Mouse (Mus musculus) spleen, adult 18-20 months (tissue): ENCODE measurements at regions not wholly inside any gene's neighbourhood (a gene's known extent, or its start where the extent isn't known, plus 50 kb on each side); places are given as distances from the start of the nearest gene placed in this dataset.

Experiments used
- DNase-seq, 2 experiments: peaks; one replicate each; pipeline ENCODE4 v3.0.0; 2022; ENCODE audit warnings: mixed read lengths in 2 of 2

GRCm38 (mm10) chr7:129441085-129441617 lies 150.5 kb upstream of the Wdr11 start:
- no peak for DNase-seq

GRCm38 (mm10) chr7:129469496-129469895 lies 122.2 kb upstream of the Wdr11 start:
- DNase-seq: peak in 1 of 2 experiments; percentile 11

GRCm38 (mm10) chr7:129483736-129484135 lies 107.9 kb upstream of the Wdr11 start:
- no peak for DNase-seq

DNA sequence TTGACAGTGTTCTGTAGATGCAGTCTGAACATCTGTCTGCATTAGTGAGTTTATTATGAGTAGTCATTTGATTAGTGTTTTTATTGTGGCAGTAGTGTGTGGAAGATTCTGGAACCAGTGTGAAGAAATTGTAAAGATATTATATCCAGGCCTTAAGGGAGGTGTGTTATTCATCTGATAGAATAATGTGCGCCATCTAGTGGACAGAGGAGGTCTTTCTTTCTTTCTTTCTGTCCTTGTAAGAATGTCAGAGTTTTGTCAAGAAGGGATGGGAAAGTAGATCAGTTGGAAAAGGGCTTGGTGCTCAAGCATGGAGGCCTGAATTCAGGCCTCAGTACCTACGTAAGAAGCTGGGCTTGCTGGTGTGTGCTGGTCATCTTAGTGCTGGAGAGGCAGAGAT lies 84.8 kb upstream of the Wdr11 start:
- no peak for DNase-seq

GRCm38 (mm10) chr7:129509631-129510132 lies 82.0 kb upstream of the Wdr11 start:
- DNase-seq: no peak

DNA sequence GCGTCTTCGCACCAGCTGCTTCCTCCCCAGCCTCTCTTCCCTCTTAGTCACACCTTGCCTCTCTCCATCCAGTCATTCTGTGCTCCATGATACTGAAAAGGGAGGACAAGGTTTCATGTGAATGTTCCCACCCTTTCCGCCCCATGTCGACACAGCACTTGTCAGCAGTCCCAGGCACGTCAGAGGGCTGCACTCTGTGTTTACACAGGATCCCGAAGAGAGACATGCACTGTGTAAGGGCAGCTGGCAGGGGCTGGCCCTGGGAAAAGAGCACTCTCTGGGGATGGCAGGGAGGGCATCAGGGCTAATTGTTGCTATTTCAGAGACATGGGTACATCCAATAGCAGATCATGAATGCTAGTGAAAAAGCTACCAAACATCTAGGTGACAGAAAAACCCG lies 77.0 kb upstream of the Wdr11 start:
- DNase-seq: no peak

- no peak for DNase-seq
Observed at GRCm38 (mm10) chr7:129524369-129524915, 67.2 kb upstream of the Wdr11 start.

- DNase-seq: no peak
Observed at GRCm38 (mm10) chr7:129525985-129526384, 65.7 kb upstream of the Wdr11 start.

DNA sequence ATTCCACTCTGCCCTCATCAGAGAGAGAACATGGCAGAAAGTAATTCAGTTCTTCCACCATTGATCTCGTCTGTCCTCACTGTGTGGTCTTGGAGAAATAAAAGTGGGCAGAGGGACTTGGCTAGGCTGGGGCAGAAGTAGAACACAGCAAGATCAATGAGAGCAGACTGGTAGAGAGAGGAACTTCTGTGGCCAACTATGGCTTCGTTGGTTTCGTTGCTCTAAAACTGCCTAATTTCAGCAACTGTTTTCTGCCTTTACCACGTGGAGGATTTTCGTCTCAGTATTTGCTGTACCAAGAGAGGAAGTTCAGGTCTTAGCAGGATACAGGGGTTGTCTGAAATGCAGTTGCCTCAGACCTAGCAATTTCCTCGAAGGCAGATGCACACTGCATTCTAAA lies 63.4 kb upstream of the Wdr11 start:
- DNase-seq: no peak

GRCm38 (mm10) chr7:129533366-129533905 lies 58.2 kb upstream of the Wdr11 start:
- no peak for DNase-seq
